Mouse (Mus musculus) cerebellum, adult 2 months (tissue): ENCODE measurements around the gene Grm8.

ENCODE experiments used
- CTCF ChIP-seq: fragments of 200-500 bp; IDR thresholded peaks from 2 replicates; pipeline ENCODE4 v1.5.1; 2011; ENCODE audit warnings: low read depth, mild to moderate bottlenecking, control low read depth, low read length, moderate library complexity, borderline replicate concordance; ENCODE audit not compliant: insufficient read depth
- POLR2A ChIP-seq: fragments of 200-500 bp; IDR thresholded peaks from 2 replicates; pipeline ENCODE4 v1.6.1; 2011; ENCODE audit warnings: low read length, control low read depth, borderline replicate concordance; ENCODE audit not compliant: insufficient read depth

GRCm38 (mm10) chr6:27812789-27813188, 322.2 kb downstream of the Grm8 start:
- TF ChIP-seq CTCF (no peak), POLR2A (no peak)
